Mouse (Mus musculus) gastrocnemius, postnatal 25 days (tissue): ENCODE results near the gene Notch3. TPM values are rescaled to one million over a fixed set of nuclear protein-coding genes. Genes with fewer than 3 reads are reported as not detected.
A peak's percentile ranks its signal among the peaks of the same experiment; 100 is the strongest.
"Not testable (repeated sequence)": the region's sequence is repeated elsewhere in the genome, so short reads cannot be mapped to it uniquely, and the experiment has no call there.

Experiments used
- DNase-seq: peaks from one replicate; pipeline ENCODE4 v3.0.0; 2022
- long read RNA-seq, 2 experiments: library from polyadenylated mRNA; stranded (forward); transcript quantifications; one replicate each; pipeline ENCODE4 v2.0.0; 2021
- total RNA-seq, 2 experiments: library from RNA; stranded (reverse); gene quantifications; 1 replicate in 1 of 2; 2 replicates in 1 of 2; pipeline ENCODE4 v1.2.3; 2021

Gene Notch3
- total RNA-seq, result 10 to 100 TPM; 12.6 to 13.4 TPM
- long read RNA-seq, experiment 1, partial matches to known transcripts, result 0 of 2 reads
- long read RNA-seq, experiment 1, other reads (novel, unspliced or antisense), result 2 of 2 reads
- long read RNA-seq, experiment 2, full-length matches to known transcripts, result 1 of 6 reads
- long read RNA-seq, experiment 2, partial matches to known transcripts, result 2 of 6 reads
- long read RNA-seq, experiment 2, other reads (novel, unspliced or antisense), result 3 of 6 reads

GRCm38 (mm10) chr17:32166687-32167086, at the start of gene Notch3:
Gene Notch3 (minus strand): TSS chr17:32166852.
- peak; percentile 67 for DNase-seq

DNA sequence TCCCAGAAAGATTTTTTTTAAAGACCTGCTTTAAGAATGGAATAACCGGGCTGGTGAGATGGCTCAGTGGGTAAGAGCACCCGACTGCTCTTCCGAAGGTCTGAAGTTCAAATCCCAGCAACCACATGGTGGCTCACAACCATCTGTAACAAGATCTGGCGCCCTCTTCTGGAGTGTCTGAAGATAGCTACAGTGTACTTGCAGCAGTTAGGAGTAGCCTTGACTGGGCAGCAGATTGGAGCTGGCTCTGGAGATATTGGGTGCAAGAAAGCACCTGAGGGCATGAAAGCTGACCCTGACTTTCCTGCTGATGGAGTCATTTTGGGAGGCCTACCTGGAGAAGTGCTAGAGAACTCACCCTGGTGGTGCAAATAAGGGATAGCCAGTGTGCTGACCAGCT, 48.9 kb upstream of the Notch3 start:
- DNase-seq, result not testable (repeated sequence)

- DNase-seq, result not testable (repeated sequence)
Measured at GRCm38 (mm10) chr17:32211554-32211953, 44.9 kb upstream of the Notch3 start.

DNA sequence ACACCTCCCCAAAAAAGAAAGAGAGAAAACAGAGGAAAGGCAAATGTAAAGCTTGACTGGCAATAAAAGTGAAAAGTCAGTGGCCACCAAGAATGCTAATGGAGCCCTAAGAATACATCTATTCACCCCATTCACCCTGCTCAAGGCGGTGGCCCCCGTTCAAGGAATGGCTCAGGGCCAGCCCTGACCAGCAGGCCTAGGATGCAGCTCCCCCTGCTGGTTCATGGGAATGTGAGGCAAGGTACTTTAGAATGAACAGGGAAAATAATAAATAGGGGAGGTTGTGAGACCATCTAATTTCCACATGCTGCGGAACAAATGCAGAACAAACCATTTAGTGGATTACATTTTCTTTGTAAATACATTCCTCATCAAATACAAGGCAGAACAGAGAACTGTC, 43.1 kb upstream of the Notch3 start:
- peak; percentile 50 for DNase-seq

GRCm38 (mm10) chr17:32209144-32209543, 42.5 kb upstream of the Notch3 start:
- DNase-seq, result peak; percentile 65

- peak; percentile 66 for DNase-seq
Measured at GRCm38 (mm10) chr17:32207586-32208245, 41.1 kb upstream of the Notch3 start.

DNA sequence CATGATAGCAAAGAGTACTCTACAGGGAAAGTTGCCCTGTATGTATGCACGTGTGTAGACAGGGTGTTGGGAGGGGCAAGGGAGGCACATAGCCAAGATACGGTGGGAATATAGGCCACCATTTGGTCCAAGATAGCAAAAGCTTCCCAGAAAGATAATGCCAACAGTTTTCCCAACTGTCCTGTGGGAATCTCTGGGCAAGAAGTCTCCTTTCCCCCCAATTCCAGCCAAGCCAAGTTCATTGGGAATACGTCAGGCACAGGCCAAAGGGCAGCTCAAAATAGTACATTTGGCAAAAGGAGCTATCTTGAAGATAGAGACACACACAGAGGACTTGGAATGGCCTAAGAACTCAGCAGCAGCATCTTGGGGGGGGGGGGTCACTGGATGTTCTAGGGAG, 38.7 kb upstream of the Notch3 start:
- DNase-seq, result no peak

DNA sequence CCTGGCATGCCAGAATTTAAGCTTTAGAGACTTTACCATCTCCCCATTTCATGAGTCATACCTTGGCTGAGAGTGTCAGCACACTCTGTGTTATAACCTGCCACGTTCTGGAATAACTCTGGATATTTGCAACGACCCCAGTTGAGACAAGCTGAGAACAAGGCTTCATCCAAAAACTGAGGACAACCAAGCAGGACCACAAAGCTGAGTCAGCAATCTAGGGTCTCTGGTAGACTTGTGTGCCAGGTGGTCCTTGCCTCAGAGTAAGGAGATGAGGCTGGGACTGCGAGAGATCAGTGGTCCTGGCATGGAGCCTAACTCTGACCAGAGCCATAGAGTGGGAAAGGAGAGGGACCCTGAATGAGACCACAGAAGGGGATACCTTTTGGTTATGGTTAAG, 36.3 kb upstream of the Notch3 start:
- no peak for DNase-seq

DNA sequence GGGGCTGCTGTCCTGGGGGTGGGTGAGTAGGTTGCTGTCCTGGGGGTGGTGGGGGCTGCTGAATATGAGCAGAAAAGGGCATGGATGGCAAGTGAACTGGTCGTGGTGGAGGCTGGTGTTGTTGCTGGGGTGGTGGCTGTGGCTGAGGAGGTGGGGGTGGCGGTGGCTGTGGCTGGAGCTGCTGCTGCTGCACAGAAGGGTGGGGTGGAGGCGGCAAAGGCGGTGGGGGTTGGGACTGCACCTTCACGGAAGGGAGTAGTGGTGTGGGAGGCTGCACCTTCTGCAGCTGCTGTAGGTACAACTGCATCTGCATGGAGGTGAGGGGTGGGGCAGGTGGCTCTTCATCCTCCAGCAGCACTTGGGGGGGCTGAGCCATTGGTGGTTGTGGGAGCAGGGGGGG, 34.4 kb upstream of the Notch3 start:
- no peak for DNase-seq

- no peak for DNase-seq
Measured at GRCm38 (mm10) chr17:32199796-32200195, 33.1 kb upstream of the Notch3 start.

DNA sequence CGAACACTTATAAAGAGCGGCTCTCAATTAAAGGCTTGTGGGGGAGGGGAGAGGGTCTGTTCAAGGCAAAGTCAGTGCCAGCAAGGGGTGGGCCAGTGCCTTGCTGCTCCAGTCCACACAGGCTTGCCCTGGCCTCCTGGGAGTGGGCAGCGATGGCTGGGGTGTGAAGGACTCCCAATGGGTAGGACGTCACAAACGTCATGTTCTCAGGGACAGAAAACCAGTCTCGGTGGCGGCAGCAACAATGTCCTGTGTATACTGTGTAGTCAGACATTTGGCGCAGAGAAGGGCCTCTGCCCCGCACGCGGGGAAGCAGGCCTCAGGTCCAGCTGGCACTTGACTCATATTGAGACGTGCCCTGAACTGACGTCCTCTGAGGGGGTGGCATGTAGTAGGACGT, 30.5 kb upstream of the Notch3 start:
- no peak for DNase-seq

DNA sequence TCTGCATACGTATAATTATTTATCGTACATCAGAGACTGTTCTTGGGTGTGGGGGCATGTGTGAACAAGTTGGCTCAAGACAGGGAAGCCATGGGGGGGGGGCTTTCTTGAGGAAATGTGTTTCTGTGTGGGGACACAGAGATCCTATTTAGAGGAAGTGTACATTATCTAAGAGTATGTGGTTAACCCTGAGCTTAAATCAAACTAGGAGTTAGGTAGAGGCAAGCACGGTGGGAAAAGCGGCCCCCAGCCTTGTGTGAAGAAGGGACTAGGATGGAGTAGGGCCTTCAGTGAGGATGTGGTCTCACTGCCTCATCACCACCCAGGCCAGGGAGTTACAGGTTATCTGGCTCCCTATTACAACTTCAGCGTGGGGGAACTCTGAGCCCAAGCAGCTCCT, 29.1 kb upstream of the Notch3 start:
- DNase-seq, result no peak

DNA sequence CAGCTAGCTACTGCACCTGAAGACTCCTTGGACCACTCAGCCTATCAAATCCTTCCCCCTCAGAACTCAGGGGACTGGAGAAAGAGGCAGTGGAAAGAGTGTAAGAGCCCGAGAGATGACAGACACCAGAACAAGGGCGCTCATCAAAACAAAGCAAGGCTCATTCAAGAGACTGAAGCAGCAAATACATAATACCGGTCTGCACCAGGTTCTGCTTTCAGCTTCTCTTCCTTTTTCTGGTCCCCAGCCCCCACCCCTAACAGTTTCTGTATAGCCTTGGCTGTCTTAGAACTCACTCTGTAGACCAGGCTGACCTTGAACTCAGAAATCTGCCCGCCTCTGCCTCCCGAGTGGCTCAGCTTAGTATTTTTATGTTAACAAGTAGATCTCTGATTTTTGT, 26.4 kb upstream of the Notch3 start:
- no peak for DNase-seq

DNA sequence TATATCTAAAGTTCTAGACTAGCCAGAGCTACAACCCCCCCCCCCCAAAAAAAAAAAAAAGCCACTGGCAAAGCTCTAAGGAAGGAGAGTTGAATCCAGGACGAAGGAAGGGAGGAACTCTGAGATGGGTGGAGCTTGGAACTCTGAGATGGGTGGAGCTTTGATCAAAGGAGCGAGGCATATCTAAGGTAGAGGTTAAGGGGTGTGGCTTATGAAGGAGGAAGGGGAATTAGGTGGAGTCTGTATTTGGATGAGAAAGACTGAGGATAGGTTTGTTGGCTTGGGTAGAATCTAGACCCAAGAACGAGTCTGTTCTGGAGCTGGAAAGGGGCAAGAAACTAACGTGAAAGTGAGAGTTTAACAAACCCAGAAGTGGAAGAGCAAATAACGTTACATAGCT, 23.2 kb upstream of the Notch3 start:
- DNase-seq, result no peak

DNA sequence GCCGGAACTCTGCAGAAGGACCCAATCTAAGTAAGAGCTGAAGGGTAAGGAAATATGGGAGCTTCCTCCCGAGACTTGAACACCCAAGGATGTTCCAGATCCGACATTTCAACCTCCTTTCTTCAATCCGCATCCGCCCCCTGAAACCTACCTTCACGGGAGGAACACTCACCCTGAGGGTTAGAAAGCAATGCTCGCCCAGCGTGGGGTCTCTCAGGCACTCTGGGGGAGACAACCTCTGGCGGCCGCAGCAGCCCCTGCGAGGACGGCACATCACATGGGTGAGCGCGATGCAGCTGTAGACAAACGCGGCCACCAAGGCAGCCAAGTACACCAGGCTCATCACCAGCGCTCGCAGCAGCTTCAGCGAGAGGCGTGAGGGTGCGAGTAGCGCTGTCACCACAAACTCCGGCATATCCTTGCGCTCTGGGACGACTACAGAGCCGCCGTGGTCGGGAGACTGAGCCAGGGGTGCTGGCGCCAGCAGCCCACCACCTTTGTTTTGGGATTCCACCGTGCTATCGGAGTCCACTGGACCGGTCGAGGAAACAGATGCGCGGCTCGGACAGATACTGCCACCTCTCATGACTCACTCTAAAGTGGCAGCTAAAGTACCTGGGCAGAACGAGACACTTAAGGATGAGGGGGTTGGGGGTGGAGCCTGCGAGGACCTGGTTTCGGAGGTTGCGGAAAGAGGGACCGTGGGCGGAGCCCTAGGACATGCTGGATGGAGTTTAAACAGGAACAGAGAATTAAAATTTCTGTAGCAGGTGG, 22.4 kb upstream of the Notch3 start, which contains the start of gene Ephx3:
Ephx3 (minus strand) TSS at position 687 of the 774 bp plus-strand sequence.
- no peak for DNase-seq

- no peak for DNase-seq
Measured at GRCm38 (mm10) chr17:32183017-32183416, 16.4 kb upstream of the Notch3 start.

DNA sequence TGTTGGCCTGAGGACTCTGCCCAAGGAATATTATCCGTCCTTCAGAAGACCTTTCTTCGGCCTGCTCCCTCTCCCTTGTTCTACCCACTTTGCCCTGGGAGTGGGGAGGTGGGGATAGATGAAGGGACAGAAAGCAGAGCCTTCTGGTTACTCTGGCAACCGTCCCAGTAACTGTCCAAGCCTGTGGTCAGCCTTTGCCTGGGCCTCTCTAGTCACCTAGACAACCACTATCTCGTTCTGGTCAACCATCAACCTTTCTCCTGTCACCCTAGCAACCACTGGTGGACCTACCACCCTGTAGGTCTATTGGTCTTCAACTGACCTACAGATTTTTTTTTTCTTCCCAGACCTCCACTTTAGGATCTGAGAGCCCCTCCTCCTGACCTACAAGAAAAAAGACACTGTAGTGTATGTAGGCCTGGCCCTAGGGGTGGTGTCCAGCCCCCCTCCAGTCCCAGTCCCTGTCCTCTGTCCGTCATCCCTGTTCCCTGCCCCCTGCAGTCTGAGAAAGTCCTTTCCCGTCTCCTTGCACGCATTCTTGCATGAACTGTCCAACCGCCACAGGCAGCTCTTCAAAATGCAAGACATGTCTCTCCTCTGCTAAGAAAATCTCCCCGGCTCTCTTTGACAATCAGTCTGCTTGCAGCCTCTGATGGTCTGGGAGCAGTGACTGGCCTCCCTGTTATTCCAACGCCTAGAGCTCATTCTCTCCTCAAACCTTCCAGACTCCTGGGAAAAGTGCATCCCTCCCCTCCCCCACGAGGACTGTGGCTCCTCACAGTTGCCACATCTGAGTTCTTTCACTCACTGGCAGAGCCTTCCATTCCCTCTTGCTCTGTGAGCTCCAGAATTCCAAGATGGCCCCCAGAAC, 13.2 kb upstream of the Notch3 start:
- no peak for DNase-seq

GRCm38 (mm10) chr17:32176919-32177318, 10.3 kb upstream of the Notch3 start:
- DNase-seq, result no peak

- DNase-seq, result peak; percentile 82
Measured at GRCm38 (mm10) chr17:32173166-32173565, 6.5 kb upstream of the Notch3 start.

GRCm38 (mm10) chr17:32172485-32172884, 5.8 kb upstream of the Notch3 start:
- DNase-seq, result no peak

DNA sequence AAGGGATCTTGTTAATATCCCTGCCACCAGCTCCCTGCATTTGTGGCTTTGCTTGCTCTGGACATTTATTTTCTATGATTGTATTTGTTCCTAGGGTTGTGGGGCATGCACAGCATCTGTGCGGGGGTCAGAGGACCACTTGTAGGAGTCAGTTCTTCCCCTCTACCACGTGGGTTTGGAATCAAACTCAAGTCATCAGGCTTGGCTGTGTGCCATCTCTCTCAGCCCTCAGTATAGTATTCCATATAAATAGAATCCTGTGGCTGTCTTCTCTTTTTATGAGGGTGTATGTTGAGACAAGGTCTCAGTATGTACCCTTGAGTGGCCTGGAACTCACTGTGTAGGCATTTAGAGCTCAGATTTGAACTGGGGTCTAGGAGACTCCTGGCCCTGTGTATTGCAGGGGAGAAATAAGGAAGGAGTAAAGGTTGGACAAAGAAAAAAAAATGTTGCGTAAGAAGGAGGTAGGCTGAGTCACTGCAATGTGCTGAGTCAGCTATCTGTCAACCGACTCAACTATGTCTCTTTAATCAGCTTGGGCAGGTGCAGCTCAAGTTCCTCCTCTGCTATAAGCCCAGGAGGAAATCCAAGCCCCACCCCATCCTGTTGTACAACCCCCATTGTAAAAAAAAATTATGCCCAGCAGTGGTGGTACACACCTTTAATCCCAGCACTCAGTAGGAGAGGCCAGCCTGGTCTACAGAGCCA, 3.0 kb upstream of the Notch3 start:
- DNase-seq, result no peak
